Mouse (Mus musculus): ENCODE results near the gene Gm13420.
A peak's percentile ranks its signal among the peaks of the same experiment; 100 is the strongest.
"Not testable (repeated sequence)": the region's sequence is repeated elsewhere in the genome, so short reads cannot be mapped to it uniquely, and the experiment has no call there.

Gm13420 gene

DNA sequence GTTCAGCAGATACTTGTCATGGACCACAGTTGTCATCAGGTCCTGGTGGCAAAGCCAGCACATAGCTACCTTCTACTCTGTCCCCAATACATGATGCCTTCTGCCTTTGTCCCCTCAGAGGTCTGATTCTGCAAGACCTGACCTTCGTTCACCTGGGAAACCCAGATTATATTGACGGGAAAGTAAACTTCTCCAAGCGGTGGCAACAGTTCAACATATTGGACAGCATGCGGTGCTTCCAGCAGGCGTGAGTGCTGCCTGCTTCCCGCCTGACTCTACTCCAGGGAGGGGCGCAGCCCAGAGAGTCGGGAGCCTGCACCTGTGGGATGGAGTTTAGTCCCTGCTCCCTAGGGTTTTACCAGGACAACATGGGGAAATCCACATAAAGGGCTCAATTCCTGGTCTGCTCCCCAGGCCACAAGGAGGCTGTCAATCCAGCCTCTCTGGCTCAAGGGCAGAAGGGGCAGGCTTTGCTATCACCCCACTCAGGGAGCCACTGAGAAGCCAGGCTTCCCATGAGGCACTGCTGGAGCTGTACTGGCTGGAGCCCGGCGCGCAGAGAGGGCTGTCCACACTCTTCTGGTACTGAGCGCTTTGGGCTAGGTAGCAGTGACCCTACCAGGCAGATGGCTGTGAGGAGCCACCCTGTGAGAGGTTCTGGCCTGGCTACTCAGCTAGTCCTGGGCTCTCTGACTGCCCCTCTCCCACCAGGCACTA is 14.1 kb downstream of the Gm13420 start:
- DNase-seq: no peak

DNA sequence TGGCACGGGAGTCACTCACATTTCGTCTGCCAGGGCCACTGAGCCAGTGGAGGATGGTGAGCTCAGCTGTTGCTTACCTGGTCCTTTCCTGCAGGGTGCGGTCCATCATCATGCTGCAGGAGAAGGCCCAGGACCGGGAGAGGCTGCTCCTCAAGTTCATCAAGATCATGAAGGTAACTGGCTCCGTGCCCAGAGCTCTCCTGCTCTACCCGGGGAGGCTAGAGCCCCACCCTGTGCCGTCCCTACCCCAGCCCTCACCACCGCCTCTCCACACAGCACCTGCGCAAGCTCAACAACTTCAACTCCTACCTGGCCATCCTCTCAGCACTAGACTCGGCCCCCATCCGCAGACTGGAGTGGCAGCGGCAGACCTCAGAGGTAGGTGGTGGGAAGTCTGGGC is 15.8 kb downstream of the Gm13420 start:
- DNase-seq: no peak

- no peak for DNase-seq
These were observed 18.1 kb downstream of the Gm13420 start for GRCm38 (mm10) chr2:29733348-29733747.

DNA sequence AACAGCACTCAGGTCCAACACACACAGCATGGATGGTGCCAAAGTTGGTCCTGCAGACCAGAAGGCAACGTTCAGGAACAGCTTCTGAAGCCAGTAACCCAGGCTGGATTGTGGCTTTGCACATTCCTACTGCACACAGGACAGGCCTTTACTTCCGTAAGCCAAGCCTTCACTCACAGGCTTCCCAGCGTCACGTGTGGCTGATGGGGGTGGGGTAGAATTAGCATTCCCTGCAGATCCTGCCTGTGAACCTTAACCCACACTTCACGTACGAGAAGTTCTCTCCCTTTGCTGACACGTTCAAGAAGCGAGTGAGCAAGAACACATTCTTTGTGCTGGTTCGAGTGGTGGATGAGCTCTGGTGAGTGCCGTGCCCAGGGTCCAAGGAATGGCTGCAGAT is 18.9 kb downstream of the Gm13420 start:
- DNase-seq: no peak

- DNase-seq: no peak
These were observed 19.9 kb downstream of the Gm13420 start for GRCm38 (mm10) chr2:29731545-29731944.

GRCm38 (mm10) chr2:29729500-29729899 is 22.0 kb downstream of the Gm13420 start:
- DNase-seq: no peak

GRCm38 (mm10) chr2:29724664-29725365 is 26.7 kb downstream of the Gm13420 start:
- DNase-seq: no peak

DNA sequence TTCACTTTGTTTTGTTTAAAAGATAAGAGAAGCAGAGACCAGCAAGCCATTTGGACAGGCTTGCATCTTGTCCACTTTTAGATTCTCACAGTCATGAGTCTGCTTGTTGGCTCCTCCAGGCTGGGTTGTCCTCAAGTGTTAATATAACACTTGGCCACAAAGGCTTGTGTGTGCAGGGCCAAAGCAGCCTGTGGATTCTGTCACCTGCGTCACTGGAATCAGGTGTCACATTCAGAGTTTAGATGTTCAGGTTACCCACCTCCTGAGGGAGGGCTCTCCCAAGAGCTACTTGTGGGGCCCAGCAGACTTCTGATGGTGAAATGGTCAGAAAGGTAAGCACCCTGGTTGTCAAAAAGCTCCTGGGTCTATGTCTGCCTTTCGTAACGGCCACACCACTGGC is 28.4 kb downstream of the Gm13420 start:
- no peak for DNase-seq

- DNase-seq: no peak
These were observed 32.9 kb downstream of the Gm13420 start for GRCm38 (mm10) chr2:29718581-29718980.

- DNase-seq: no peak
These were observed 34.8 kb downstream of the Gm13420 start for GRCm38 (mm10) chr2:29716691-29717090.

DNA sequence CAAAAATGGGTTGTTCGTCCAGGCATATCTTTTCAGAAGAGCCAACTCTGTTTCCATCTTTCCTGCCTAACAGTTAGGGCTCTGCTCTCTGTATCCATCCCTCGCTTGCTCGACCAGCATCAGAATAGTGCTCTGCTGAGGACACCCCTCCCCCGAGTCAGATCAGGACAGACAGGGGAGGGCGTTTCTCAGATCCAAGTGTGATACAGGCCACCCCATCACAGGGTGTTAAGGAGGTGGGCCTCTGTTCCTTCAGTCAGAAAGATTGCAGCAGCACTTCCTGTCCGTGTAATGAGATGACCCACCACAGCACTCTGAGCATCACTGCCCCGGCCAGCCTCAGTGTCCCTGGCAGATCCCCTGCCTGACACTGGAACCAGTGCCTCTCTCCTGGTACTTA is 35.3 kb downstream of the Gm13420 start:
- no peak for DNase-seq

DNA sequence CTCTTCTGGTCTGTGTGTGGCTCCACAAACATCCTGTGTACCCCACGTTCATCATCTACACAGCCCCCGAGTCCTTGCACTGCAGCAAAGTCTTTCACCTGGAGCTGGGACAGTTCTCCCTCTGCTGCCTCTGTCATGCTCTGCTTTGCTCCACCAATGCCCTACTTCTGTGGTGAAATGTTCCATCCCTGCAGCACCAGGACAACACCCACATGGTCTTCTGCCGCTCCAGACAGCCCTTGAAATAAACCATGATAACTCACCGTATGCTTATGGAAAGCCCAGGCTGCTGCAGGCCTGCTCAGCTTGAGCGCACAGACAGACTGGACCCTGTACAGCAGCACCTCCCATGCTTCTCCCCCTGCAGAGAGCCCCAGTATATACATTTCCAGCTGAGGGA is 37.4 kb downstream of the Gm13420 start:
- peak; percentile 38 for DNase-seq

- no peak for DNase-seq
These were observed 38.0 kb downstream of the Gm13420 start for GRCm38 (mm10) chr2:29713501-29713900.

GRCm38 (mm10) chr2:29711877-29712276 is 39.6 kb downstream of the Gm13420 start:
- no peak for DNase-seq

DNA sequence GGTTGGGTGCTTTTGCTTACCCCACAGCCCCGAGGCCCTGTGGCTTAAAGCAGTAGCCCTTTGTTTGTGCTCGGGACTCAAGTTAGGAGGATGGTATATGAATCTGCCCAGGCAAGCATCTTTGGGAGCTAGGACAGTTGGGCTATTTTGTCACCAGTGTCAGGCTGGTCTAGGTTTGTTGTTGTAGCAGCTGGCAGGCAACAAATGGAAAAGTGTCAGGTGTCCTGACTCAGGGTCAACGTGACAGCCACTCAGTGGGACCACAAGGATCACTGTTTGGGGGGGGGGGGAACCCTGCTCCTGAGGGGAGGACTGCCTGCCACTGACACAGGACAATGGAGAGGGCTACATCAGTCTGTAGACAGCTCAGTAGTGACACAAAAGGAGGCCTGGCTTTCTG is 40.4 kb downstream of the Gm13420 start:
- no peak for DNase-seq

GRCm38 (mm10) chr2:29708209-29708608 is 43.3 kb downstream of the Gm13420 start:
- not testable (repeated sequence) for DNase-seq

GRCm38 (mm10) chr2:29707731-29708130 is 43.8 kb downstream of the Gm13420 start:
- DNase-seq: no peak

DNA sequence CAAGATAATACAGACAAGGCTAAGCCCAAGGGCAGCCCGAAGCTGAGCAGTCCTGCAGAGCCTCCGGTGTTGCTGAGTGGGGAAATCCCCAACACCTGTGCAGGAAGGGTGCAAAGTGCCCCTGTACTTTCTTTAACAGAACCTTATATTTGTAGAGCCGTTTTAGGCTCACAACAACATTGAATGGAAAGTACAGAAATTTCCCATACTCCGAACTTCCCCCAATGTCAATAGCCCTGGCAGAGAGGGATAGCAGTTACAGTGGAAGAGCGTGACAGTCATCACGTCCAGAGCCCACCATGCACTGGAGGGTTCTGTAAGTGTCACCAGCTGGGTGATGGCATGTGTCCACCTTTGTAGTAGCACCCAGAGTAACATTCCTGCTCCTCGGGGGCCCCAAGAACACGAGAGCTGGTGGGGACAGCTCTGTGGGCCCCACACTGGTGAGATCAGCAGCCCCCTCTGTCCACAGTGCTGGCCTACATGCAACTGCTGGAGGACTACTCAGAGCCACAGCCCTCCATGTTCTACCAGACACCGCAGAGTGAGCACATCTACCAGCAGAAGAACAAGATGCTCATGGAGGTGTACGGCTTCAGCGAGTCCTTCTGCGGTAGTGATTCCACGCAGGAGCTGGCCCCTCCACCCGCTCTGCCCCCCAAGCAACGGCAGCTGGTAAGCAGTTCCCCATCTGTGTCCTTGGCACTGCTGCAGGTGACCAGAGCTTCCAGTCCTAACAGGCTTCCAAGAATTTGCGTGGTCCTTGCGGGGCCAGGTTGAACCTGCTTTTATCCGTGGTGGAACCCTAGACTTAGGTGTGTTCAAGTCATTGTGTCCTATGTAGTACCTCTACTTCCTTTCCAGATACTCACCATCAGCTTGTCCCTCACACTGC is 44.5 kb downstream of the Gm13420 start:
- no peak for DNase-seq

- DNase-seq: no peak
These were observed 46.0 kb downstream of the Gm13420 start for GRCm38 (mm10) chr2:29705493-29705892.

DNA sequence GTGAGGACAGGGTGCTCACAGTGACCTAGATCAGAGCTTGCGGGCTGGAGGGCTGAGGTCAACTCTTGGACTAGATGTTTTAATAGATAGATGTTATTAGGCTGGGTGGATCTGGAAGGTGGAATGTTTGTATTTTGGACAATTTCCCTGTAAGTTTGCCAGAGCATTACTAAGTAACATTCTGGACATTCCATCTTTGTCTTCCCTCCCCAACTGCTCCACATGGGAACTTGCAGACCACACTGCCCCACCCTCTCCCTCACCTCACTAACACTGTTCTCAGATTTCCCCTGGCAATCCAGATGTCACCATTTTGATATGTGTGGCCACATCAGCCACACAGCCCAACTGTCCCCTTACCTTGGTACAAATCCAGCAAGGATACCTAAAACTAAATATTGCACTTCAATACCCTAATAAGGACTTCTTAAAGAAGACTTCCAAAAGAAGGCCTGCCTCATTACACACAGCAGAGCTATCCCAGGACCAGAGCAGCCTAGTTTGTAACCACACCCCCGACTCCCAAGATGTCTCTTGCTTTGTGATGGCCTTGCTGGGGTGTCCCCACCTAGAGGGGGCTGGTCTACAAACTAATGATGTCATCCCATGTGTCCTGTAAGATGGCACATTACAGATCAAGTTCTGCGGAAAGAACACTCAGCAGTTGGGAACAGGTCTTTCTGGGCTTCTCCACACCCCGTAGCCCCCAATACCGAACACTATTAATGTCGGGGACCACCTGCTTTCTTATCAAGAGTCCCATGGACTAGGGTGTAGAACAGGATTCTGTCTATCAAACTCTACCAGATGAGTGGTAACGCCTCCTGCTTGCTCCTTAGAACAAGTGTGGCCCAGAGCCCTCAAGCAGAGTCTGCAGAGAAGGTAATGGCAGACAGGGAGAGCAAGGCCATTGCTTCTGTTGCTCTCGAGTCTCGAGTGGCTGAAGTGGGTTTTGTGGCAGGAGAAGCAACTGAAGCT is 48.1 kb downstream of the Gm13420 start:
- no peak for DNase-seq

DNA sequence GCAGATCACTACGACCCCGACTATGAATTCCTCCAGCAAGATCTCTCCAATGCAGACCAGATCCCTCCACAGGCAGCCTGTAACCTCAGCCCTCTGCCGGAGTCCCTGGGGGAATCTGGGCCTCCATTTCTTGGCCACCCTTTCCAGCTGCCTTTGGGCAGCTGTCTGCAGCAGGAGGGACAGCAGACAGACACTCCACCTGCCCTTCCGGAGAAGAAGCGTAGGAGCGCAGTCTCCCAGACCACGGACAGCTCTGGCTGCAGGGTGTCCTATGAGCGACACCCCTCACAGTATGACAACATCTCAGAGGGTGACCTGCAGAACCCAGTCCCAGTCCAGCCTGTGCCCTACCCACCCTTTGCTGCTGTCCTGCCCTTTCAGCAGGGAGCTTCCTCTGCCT is 49.3 kb downstream of the Gm13420 start:
- no peak for DNase-seq

GRCm38 (mm10) chr2:29701393-29701792 is 50.1 kb downstream of the Gm13420 start:
- no peak for DNase-seq

All from right cerebral cortex, postnatal 25 days (tissue).